Mouse (Mus musculus): ENCODE measurements around the gene Fads6.
A peak's percentile ranks its signal among the peaks of the same experiment; 100 is the strongest.

Fads6 gene

GRCm38 (mm10) chr11:115297214-115297826, at the start of gene Fads6:
Gene Fads6 (minus strand): TSS chr11:115297663.
- peak in 1 of 2 experiments; percentile 49 for DNase-seq (ENCODE audit: low spot score in 2 of 2)

GRCm38 (mm10) chr11:115345515-115345914, 48.1 kb upstream of the Fads6 start:
- no peak for DNase-seq (ENCODE audit: low spot score in 2 of 2)

DNA sequence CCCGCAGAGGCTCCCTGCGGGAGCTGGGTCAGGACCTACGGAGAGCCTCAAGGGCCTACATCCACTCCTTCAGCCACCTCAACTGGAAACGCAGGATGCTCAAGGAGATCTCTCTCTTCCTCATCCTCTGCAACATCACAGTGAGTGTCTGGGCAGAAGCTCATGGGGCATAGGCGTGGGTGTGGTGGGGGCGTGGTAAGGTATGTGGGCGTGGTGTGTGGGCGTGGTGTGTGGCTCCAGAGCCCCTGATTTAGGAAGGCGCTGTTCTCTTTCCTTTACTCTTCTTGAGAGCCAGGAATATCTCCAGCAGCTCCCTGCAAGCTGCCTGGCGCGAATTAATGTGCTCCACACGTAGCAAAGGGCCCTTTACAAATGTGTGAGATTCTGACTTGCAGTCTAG, 47.5 kb upstream of the Fads6 start:
- no peak for DNase-seq (ENCODE audit: low spot score in 2 of 2)

GRCm38 (mm10) chr11:115341866-115342265, 44.4 kb upstream of the Fads6 start:
- DNase-seq (ENCODE audit: low spot score in 2 of 2), result no peak

GRCm38 (mm10) chr11:115341246-115341645, 43.8 kb upstream of the Fads6 start:
- no peak for DNase-seq (ENCODE audit: low spot score in 2 of 2)

DNA sequence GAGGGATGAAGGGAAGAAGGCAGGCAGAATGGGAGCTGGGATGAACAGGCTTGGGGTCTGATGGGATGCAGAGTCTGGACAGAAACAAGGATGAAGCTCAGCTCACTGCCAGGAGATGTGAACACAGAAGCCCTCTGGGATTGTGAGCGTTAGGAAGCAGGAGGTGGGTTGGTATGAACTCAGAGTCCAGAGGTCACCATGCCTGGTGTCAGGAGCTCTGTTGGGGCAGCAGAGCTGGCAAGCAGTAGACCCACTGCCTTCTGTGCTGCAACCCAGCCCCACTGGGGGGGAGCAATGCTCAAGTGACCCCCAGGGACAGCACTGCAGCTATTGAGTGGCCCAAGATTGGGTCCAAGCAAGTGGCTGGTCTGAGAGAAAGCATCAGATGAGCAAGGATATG, 40.4 kb upstream of the Fads6 start:
- DNase-seq (ENCODE audit: low spot score in 2 of 2), result no peak

DNA sequence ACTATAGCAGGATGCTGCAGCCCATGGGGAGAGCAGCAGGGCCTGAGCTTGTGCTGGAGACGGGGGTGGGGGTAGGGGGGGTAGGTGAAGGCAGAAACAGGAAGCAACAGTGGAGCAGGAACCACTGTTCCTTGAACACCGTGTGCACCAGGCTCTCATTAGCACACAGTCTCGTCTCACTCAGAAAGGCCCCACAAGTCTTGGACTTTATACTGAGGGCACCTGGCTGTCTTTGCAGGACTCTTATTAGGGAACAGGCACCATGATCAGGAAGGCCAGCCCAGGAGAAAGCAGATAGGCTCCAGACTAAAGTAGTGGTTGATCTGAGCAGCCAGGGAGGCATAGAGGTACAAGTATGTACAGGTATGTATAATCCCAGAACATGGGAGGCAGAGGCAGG, 39.9 kb upstream of the Fads6 start:
- no peak for DNase-seq (ENCODE audit: low spot score in 2 of 2)

DNA sequence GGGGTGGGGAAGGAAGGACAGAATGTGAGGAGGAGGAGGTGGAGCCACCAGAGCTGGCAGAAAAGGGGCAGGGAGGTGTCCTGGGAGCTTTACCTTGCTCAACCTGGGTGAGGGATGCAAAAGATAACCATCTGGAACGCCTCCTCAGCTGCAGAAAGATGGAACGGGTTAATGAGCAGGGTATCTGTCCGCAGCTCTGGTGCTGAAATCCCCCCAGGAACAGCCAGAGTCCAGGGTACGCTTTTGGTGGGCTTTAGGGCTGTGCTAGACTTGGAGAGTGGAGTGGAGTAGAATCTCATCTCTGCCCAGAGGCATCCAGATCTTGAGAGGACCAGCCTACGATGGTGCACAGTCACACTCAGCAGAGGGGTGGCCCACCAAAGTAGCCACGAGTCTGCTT, 38.7 kb upstream of the Fads6 start:
- no peak for DNase-seq (ENCODE audit: low spot score in 2 of 2)

DNA sequence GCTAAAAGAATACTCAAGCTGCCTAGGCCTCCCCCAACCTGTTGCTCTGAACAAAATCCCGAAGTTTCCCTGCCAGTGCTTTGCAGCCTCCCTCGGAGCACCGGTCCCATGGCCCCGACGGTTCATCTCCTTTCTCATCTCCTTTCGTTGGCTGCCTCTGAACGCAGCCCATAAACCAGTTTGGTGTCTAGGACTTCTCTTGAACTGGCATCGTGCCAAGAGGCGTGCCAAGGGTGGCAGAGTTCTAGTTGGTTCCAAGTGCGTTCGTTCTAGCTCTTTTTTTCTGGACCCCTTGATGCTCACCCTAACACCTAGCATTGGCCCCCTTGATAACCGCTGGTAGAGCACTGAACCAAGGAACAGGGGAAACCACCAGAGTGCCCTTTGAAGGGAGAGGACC, 37.8 kb upstream of the Fads6 start:
- no peak for DNase-seq (ENCODE audit: low spot score in 2 of 2)

- no peak for DNase-seq (ENCODE audit: low spot score in 2 of 2)
Observed at GRCm38 (mm10) chr11:115334531-115334930, 37.1 kb upstream of the Fads6 start, which contains the start of gene Otop3. Gene Otop3 (plus strand): TSS chr11:115334731.

DNA sequence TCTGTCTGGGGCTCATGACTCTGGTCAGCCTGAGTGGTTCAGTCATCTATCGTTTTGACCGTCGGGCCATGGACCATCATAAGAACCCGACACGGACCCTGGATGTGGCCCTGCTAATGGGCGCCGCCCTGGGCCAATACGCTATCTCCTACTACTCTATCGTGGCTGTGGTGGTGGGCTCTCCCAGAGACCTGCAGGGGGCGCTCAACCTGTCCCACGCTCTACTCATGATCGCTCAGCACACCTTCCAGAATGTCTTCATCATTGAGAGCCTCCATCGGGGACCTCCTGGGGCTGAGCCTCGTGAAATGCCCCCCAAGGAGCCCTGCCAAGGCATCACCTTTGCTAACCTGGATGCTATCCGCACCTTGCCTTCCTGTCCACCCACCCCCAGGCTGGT, 31.9 kb upstream of the Fads6 start:
- DNase-seq (ENCODE audit: low spot score in 2 of 2), result peak in 1 of 2 experiments; percentile 44

GRCm38 (mm10) chr11:115326730-115327129, 29.3 kb upstream of the Fads6 start:
- no peak for DNase-seq (ENCODE audit: low spot score in 2 of 2)

GRCm38 (mm10) chr11:115323354-115323753, 25.9 kb upstream of the Fads6 start:
- no peak for DNase-seq (ENCODE audit: low spot score in 2 of 2)

DNA sequence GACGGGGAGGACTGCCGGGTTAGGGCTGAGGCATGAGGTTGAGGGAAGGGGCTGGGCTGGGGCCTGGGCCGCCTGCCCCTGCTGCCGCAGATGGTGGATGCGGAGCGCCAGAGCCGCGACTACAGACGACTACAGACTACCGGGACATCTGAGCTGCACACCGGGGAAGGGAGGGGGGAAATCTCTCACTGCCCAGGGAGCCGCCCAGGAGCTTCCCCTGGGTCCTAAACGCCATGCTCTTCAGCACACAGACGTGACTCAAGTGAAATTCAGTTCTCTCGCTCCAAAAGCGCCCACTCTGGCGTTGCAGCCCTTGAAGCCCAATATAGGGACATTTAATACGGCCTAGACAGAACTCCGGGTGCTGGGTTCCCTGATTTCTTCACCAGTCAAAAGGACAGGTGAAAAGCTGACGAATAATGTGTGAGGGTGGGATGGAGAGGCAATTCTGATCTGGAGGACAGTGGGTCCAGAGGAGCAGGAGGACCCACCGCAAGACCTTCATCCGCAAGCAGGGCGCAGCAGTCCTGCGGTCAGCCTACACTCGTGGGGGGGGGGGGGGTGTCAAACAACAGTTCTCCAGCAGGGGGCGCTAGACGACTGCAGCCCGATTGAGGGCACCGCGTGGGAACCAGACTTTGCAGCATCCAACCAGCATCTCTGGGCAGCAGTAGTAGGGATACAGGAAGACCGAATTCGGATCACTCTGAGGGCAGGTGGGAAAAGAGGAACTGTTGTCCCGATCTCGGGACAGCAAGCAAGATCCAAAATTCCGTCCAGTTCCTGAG, 24.6 kb upstream of the Fads6 start, which contains the start of gene Ush1g:
Ush1g (minus strand) TSS at position 136 of the 788 bp plus-strand sequence.
- peak; percentile 32 to 68 for DNase-seq (ENCODE audit: low spot score in 2 of 2)

DNA sequence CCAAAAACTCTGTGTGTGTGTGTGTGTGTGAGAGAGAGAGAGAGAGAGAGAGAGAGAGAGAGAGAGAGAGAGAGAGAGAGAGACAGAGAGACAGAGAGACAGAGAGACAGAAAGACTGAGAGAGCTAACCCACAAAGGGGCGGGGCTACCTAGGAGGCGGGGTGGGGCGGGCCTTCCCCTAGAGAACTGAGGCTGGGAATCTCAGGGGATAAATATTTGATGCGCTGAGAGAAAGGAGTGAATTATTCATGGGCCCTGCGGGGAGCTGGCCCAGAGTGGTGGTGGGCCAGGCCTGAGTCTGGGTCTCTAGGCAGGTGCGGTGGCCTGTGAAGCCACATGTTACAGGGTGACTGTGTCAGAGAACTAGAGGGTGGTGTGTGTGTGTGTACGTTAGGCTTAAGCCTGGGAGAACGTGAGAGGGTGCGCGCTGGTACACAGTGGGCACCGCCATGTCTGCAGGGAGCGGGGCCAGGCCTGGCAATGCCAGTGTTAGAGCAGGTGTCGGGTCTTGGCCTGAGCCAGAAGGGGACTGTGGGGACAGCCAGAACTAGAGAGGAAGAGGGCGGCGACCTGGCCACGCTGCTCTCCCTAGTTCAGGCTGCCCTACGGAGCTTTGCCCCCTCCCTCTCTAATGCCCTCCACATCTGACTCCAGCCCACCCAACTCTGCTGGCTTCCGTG, 22.4 kb upstream of the Fads6 start:
- no peak for DNase-seq (ENCODE audit: low spot score in 2 of 2)

- DNase-seq (ENCODE audit: low spot score in 2 of 2), result no peak
Observed at GRCm38 (mm10) chr11:115318245-115319027, 21.0 kb upstream of the Fads6 start.

DNA sequence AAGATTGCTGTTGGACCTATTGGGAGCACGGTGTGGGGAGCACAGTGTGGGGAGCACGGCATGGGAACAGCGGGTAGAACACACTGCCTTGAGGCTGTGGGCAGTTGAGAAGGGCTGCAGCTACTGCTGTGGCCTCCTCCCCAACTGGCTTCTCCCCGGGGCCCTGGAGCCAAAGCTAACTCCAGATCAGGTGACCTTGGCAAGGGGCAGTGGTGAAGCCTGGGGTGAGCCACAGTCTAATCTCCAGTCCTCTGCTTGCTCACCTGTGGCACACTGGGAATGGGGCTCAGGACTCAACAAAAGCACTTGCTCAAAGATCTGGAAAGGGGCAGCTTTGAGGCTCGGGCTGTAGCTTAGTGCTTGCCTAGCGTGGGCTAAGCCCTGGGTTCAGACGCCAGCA, 19.7 kb upstream of the Fads6 start:
- no peak for DNase-seq (ENCODE audit: low spot score in 2 of 2)

DNA sequence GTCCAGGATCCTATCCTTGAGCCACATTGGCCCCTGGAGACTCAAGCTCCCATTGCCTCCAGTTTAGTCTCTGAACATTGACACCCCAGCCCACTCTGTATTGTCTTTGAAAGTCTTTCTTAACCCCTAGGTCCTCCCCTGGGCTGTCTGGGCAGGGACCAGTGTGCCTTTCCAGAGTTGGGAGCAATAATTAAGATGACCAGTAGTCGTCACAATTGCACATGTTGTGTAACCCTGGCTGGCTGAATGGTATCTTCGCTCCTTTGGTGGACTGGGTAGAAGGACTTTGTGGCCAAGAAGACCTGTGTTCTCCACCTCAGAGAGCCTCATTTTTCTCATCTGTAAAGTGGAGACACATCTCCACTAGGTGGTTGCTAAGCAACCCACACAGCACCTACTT, 16.8 kb upstream of the Fads6 start:
- DNase-seq (ENCODE audit: low spot score in 2 of 2), result no peak

DNA sequence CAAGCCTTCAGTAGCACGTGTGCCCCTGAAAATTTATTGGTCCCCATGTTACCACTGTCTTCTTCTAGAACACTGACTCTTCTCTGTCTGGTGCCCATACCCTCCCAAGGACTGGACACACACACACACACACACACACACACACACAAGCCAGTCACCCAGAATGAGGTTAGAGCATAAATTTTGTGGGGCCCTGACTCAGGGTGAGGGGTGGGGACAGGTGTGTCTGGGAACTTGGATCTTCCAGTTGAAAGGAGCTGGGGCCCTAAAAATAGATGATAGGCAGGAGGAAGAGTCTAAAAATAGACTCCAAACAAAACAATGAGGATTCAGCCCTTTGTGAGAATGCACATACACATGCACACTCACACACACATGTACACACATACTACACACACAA, 11.3 kb upstream of the Fads6 start:
- DNase-seq (ENCODE audit: low spot score in 2 of 2), result no peak

DNA sequence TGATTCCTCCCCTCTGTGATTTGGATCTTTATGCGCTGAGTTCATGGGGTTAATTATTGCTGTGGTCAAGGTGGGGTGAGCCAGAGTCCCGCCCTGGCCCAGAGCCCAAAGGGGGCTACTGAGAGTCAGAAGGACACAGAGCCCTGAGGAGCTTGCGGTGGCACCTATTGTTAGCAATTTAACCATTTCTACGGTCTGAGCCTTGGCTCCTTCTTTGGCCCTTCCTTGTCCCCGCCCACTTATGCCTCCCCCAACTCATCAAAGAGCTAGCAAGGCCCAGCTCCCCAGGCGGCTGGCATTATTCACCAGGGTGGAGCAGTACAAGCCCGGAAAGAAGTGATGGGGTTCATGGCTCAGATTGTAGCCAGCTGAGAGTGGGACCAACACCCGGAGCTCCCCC, 9.4 kb upstream of the Fads6 start, which contains the start of gene Otop2:
Otop2 (plus strand) TSS at position 301 of the 400 bp plus-strand sequence.
- DNase-seq (ENCODE audit: low spot score in 2 of 2), result no peak

GRCm38 (mm10) chr11:115303167-115303566, 5.7 kb upstream of the Fads6 start:
- no peak for DNase-seq (ENCODE audit: low spot score in 2 of 2)

GRCm38 (mm10) chr11:115301351-115301750, 3.9 kb upstream of the Fads6 start:
- DNase-seq (ENCODE audit: low spot score in 2 of 2), result no peak
